Mouse (Mus musculus): Measurements from ENCODE around the gene Atxn7l1.

GRCm38 (mm10) chr12:33102342-33103115 lies 45.0 kb upstream of the Atxn7l1 start:
- TF ChIP-seq TCF12 (IDR thresholded peaks at IDR 0.05; ENCODE audit: insufficient read depth, poor library complexity, severe bottlenecking) (no peak), MYOD1 (IDR thresholded peaks at IDR 0.05; ENCODE audit: control insufficient read depth in 1 of 3, insufficient read length in 2 of 3, low read depth in 2 of 3) (no peak), POLR2A (IDR thresholded peaks at IDR 0.05; ENCODE audit: insufficient read length, low read depth) (no peak), E2F4 (IDR thresholded peaks at IDR 0.05; ENCODE audit: insufficient read depth) (no peak), MAX (IDR thresholded peaks at IDR 0.05; ENCODE audit: low read depth) (no peak), USF1 (IDR thresholded peaks at IDR 0.05; ENCODE audit: low read depth) (no peak), SRF (IDR thresholded peaks at IDR 0.05; ENCODE audit: control insufficient read depth, insufficient read length, low read depth) (no peak), POLR2AphosphoS2 (IDR thresholded peaks at IDR 0.05; ENCODE audit: insufficient read length, low read depth) (no peak)

Data from myocyte (in vitro differentiated cells).